Mouse (Mus musculus): ENCODE results near the gene Endog.

- TF ChIP-seq POLR2A (IDR thresholded peaks at IDR 0.05; ENCODE audit: low read depth, low read length) = no peak
- TF ChIP-seq CTCF (IDR thresholded peaks at IDR 0.05; ENCODE audit: extremely low read depth, insufficient read depth, insufficient read length, insufficient replicate concordance) = no peak
Measured at GRCm38 (mm10) chr2:30123729-30124471, 47.4 kb upstream of the Endog start.

All from spleen, adult 2 months (tissue).